Mouse (Mus musculus) 416B (cell line): ENCODE data around the gene Kcng3.

Experiments
- DNase-seq: peaks from one replicate; pipeline ENCODE4 v3.0.0; 2011; ENCODE audit warnings: low read depth

Kcng3 gene

DNA sequence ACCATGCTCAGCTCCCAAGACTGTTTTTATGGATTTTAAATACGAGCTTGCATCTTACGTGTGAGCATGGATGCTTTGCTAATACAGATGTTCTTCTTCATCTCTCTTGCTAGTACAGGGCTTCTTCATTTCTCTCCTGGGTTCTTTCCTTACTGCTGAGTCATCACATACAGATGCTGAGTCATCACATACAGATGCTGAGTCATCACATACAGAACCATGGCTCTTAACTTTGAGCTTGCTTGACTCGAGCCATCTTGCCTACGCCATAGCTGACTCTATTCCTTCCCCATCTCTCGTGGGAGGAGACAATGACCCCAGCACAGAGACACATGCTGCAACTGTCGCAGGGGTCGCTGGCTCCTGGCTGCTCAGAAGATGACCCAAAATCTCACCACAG is 76.7 kb downstream of the Kcng3 start:
- DNase-seq, result no peak

GRCm38 (mm10) chr17:83548501-83549233 is 83.0 kb downstream of the Kcng3 start:
- DNase-seq, result peak; percentile 56

- DNase-seq, result no peak
These were observed 84.5 kb downstream of the Kcng3 start for GRCm38 (mm10) chr17:83547145-83547544.

DNA sequence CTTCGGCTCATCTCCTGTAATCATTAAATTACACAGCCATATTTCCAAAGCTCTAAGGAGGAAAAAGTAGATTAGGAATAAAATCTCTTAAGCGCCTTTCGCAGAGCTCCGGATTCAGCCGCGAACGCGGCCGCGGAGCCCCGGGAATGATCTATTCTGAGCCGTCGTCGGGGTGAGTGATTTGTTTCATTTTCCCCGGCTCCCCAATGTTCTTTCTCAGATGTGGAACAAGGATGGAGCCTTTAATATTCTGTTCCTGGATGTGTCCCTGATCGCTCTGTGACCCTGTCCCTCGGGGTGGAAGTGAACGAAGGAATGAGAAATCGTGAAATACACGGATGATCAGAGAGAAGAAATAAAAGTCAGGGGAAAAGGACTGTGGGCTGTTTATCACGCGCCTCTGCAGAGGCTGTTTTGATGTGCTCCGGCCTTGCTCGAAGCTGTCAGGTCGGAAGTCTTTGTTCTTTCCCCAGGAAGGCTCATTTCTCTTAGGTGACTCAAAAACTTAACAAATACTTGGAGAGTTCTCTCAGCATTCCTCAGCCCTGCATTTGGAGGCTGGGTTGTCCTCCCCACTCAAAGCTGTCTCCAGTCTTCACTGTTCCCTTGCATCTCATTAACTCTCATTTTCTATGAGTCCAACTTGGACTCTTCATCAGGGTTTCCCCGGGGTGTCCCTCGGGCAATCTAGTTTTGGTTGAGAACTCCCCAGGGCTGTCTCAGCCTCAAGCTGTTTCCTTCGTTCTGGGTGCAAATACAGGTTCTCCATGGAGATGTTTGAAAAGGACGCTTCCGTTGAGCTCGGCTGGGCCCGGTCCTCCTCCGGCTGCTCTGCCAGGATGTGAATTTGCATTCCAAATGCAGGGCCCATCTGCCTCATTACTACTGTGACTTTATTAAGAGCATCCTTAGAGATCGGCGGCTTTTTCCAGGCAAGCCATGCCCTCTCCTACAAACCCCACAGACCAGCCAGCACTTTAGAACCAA is 85.6 kb downstream of the Kcng3 start:
- no peak for DNase-seq

GRCm38 (mm10) chr17:83545259-83545658 is 86.4 kb downstream of the Kcng3 start:
- DNase-seq, result no peak

DNA sequence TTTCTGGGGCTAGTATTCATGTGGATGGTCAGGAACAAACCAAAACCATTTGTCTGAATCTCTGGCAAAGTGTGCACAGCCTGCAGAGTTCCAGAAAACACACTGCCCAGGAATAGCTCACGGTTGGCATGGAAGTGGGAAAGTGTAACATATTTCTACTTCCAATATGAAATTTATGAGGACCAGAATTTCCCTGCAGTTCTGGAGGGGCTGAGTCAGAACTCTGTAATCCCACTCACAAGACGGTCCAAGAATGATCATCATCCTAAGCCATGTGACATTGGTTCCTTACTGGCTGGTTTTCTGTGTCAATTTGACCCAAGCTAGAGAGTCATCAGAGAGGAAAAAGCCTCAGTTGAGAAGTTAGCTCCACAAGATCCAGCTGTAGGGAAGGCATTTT is 89.3 kb downstream of the Kcng3 start:
- no peak for DNase-seq

DNA sequence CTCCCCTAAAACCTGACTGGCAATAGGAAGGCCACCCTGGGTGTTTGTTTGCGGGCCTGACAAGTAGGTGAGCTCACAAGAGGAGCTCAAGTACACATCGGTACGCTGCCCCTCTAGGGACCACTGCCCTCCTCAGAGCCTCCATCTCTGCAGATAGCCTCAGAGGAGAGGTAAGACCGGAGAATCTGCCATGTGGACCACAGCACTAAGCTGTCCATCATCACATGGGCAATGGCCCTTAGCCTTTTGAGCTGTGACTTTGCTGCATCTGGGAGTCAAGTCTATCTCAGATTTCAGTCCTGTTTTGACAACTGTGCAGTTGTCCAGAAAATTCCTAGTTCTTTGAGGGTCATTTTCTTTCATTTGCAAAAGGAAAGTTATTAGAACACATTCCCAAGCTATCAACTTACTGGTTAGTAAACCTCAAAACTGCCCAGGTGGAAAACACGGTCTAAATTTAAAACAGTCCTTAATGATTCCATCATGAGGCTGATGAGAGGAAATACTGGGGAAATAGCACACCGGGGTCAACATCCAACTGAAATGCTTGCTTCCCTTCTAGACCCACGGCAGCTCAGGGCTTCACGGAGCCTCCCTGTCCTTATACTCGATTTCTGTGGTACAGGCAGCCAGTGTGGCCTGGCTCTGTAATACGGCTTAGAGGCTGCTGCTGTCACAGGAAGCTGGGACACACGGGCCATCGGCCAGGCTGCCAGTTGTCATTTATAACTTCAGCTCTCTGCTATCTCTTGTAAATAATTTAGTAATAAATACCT is 92.2 kb downstream of the Kcng3 start:
- no peak for DNase-seq

DNA sequence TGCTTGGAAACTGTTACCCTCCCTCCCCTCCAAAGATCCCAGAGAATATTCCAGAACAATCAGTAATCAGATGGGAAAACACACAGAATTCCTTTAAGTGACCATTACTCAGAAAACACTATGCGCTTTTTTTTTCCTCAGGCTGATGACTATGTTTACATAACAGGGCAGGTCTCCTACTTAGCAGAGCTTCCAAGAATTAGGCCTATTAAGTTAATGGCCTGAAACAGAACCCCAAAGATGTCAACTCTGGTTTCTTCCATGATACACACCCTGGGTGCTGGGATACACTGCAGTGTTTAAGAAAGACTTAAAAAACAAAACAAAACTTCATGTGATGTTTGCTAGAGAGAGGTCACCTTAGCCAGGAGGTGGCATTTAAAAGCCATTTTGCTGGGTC is 93.0 kb downstream of the Kcng3 start:
- no peak for DNase-seq

GRCm38 (mm10) chr17:83538141-83538540 is 93.6 kb downstream of the Kcng3 start:
- DNase-seq, result no peak
